Mouse (Mus musculus) CH12.LX (cell line): ENCODE results near the gene Acap3. TPM values are rescaled to one million over a fixed set of nuclear protein-coding genes. Genes with fewer than 3 reads are reported as not detected.

ENCODE experiments used
- DNase-seq: peaks from one replicate; pipeline ENCODE4 v3.0.0-alpha.2; 2013; ENCODE audit errors: extremely low read depth
- H3K27ac ChIP-seq: 2 replicates; pipeline ENCODE4 v1.5.1; 2012; ENCODE audit warnings: low read depth, mild to moderate bottlenecking, control low read depth, moderate library complexity; ENCODE audit not compliant: insufficient read depth
- H3K27me3 ChIP-seq: replicated peaks from 2 replicates; pipeline ENCODE3; 2012; ENCODE audit warnings: inconsistent platforms
- H3K36me3 ChIP-seq, 2 experiments: replicated peaks in 1 of 2; 2 replicates each; pipeline versions ENCODE3 to v1.6.1; 2012; ENCODE audit warnings: inconsistent platforms in 1 of 2, low read length in 1 of 2, mild to moderate bottlenecking in 1 of 2, mixed read lengths in 1 of 2, moderate library complexity in 1 of 2; ENCODE audit not compliant: control insufficient read depth in 1 of 2, insufficient read depth in 1 of 2
- H3K4me1 ChIP-seq, 2 experiments: 2 replicates each; pipeline ENCODE4 v1.6.1; 2012; ENCODE audit warnings: inconsistent platforms in 1 of 2, moderate library complexity in 1 of 2; ENCODE audit not compliant: insufficient read depth in 2 of 2, control insufficient read depth in 1 of 2
- H3K4me2 ChIP-seq: 2 replicates; pipeline ENCODE4 v1.6.1; 2012; ENCODE audit warnings: low read depth, mild to moderate bottlenecking, control low read depth; ENCODE audit not compliant: poor library complexity, insufficient read depth, severe bottlenecking
- H3K4me3 ChIP-seq, 3 experiments: fragments of 150-350 bp in 1 of 3; sonication (generic) in 1 of 3; replicated peaks in 1 of 3; 2 replicates each; pipeline versions ENCODE3 to v1.5.1; 2011 to 2012; ENCODE audit warnings: low read depth in 2 of 3, low read length in 2 of 3, mild to moderate bottlenecking in 2 of 3, moderate library complexity in 2 of 3, control low read depth in 1 of 3, improper control_type of control experiment in 1 of 3, inconsistent platforms in 1 of 3, mixed read lengths in 1 of 3; ENCODE audit not compliant: poor library complexity in 1 of 3
- H3K79me2 ChIP-seq: replicated peaks from 2 replicates; pipeline ENCODE4 v1.6.1; 2012; ENCODE audit warnings: mild to moderate bottlenecking, moderate library complexity; ENCODE audit not compliant: control insufficient read depth, poor library complexity, insufficient read depth, severe bottlenecking; ENCODE audit errors: extremely low read depth
- H3K9ac ChIP-seq: 2 replicates; pipeline ENCODE4 v1.6.1; 2012; ENCODE audit warnings: low read depth, mild to moderate bottlenecking, control low read depth, moderate library complexity; ENCODE audit not compliant: insufficient read depth
- H3K9me3 ChIP-seq: replicated peaks from 2 replicates; pipeline ENCODE3; 2012; ENCODE audit warnings: low read length, inconsistent platforms, mixed read lengths
- BHLHE40 ChIP-seq: IDR thresholded peaks from 2 replicates; pipeline ENCODE4 v1.6.1; 2011; ENCODE audit warnings: mild to moderate bottlenecking, low read depth, low read length, improper control_type of control experiment
- CHD1 ChIP-seq: IDR thresholded peaks from 2 replicates; pipeline ENCODE4 v1.6.1; 2012; ENCODE audit warnings: low read depth, low read length, improper control_type of control experiment, inconsistent platforms
- CHD2 ChIP-seq: IDR thresholded peaks from 2 replicates; pipeline ENCODE4 v1.6.1; 2011; ENCODE audit warnings: low read length, improper control_type of control experiment
- CTCF ChIP-seq, 2 experiments: IDR thresholded peaks in 1 of 2; conservative IDR thresholded peaks in 1 of 2; 2 replicates each; pipeline ENCODE4 v1.5.1; 2011 to 2012; ENCODE audit warnings: low read depth in 2 of 2, low read length in 2 of 2, improper control_type of control experiment in 1 of 2, inconsistent platforms in 1 of 2, mild to moderate bottlenecking in 1 of 2, moderate library complexity in 1 of 2
- E2F4 ChIP-seq: IDR thresholded peaks from 2 replicates; pipeline ENCODE4 v1.6.1; 2011; ENCODE audit warnings: low read depth, low read length, improper control_type of control experiment; ENCODE audit not compliant: insufficient replicate concordance
- ETS1 ChIP-seq: conservative IDR thresholded peaks from 2 replicates; pipeline ENCODE4 v1.6.1; 2012; ENCODE audit warnings: low read depth, mild to moderate bottlenecking, inconsistent platforms, low read length, improper control_type of control experiment, moderate library complexity
- GABPA ChIP-seq: IDR thresholded peaks from 2 replicates; pipeline ENCODE4 v1.6.1; 2012; ENCODE audit warnings: low read depth, low read length, improper control_type of control experiment, inconsistent platforms; ENCODE audit not compliant: insufficient replicate concordance
- JUN ChIP-seq: IDR thresholded peaks from 2 replicates; pipeline ENCODE4 v1.6.1; 2011; ENCODE audit warnings: low read depth, mild to moderate bottlenecking, low read length, improper control_type of control experiment, moderate library complexity; ENCODE audit not compliant: insufficient read depth
- KAT2A ChIP-seq: IDR thresholded peaks from 2 replicates; pipeline ENCODE4 v1.6.1; 2012; ENCODE audit warnings: low read length, improper control_type of control experiment, inconsistent platforms; ENCODE audit not compliant: insufficient replicate concordance
- MEF2A ChIP-seq: IDR thresholded peaks from 2 replicates; pipeline ENCODE4 v1.6.1; 2014; ENCODE audit warnings: low read depth, mild to moderate bottlenecking, inconsistent platforms, low read length, improper control_type of control experiment, borderline replicate concordance
- NELFE ChIP-seq: IDR thresholded peaks from 2 replicates; pipeline ENCODE4 v1.6.1; 2011; ENCODE audit warnings: low read depth, low read length, improper control_type of control experiment
- NRF1 ChIP-seq: IDR thresholded peaks from 2 replicates; pipeline ENCODE4 v1.6.1; 2014; ENCODE audit warnings: low read depth, mild to moderate bottlenecking, inconsistent platforms, low read length, improper control_type of control experiment, moderate library complexity
- POLR2A ChIP-seq: IDR thresholded peaks from 2 replicates; pipeline ENCODE4 v1.6.1; 2011; ENCODE audit warnings: low read depth, mild to moderate bottlenecking, improper control_type of control experiment, low read length
- POLR2AphosphoS2 ChIP-seq: IDR thresholded peaks from 2 replicates; pipeline ENCODE4 v1.6.1; 2011; ENCODE audit warnings: low read depth, low read length, improper control_type of control experiment
- RCOR1 ChIP-seq: conservative IDR thresholded peaks from 2 replicates; pipeline ENCODE4 v1.6.1; 2012; ENCODE audit warnings: low read depth, mild to moderate bottlenecking, inconsistent platforms, low read length, improper control_type of control experiment
- SIN3A ChIP-seq: IDR thresholded peaks from 2 replicates; pipeline ENCODE4 v1.6.1; 2012; ENCODE audit warnings: low read length, improper control_type of control experiment, inconsistent platforms
- SMC3 ChIP-seq: IDR thresholded peaks from 2 replicates; pipeline ENCODE4 v1.6.1; 2011; ENCODE audit warnings: low read depth, low read length, improper control_type of control experiment
- TCF12 ChIP-seq: IDR thresholded peaks from 2 replicates; pipeline ENCODE4 v1.6.1; 2014; ENCODE audit warnings: low read depth, mild to moderate bottlenecking, inconsistent platforms, low read length, improper control_type of control experiment
- UBTF ChIP-seq: IDR thresholded peaks from 2 replicates; pipeline ENCODE4 v1.6.1; 2012; ENCODE audit warnings: low read depth, mild to moderate bottlenecking, inconsistent platforms, low read length, improper control_type of control experiment, moderate library complexity
- USF1 ChIP-seq: IDR thresholded peaks from 2 replicates; pipeline ENCODE4 v1.6.1; 2014; ENCODE audit warnings: low read depth, mild to moderate bottlenecking, inconsistent platforms, low read length, improper control_type of control experiment
- USF2 ChIP-seq: conservative IDR thresholded peaks from 2 replicates; pipeline ENCODE4 v1.6.1; 2011; ENCODE audit warnings: low read depth, low read length, improper control_type of control experiment
- ZC3H11A ChIP-seq: IDR thresholded peaks from 2 replicates; pipeline ENCODE4 v1.6.1; 2012; ENCODE audit warnings: low read depth, mild to moderate bottlenecking, inconsistent platforms, low read length, improper control_type of control experiment
- ZNF384 ChIP-seq: IDR thresholded peaks from 2 replicates; pipeline ENCODE4 v1.6.1; 2012; ENCODE audit warnings: low read depth, low read length, improper control_type of control experiment, inconsistent platforms
- dilution Hi-C: fragments of 300-500 bp; cut with MboI; formaldehyde crosslinking; loops from 2 replicates; pipeline ENCODE4 v1.14.3; 2020; ENCODE audit warnings: low sequenced_read_pairs; ENCODE audit not compliant: extremely low pct_unique_long_range_greater_than_20kb, extremely low pct_ligation_motif_present
- in situ Hi-C: fragments of 300-500 bp; cut with MboI; formaldehyde crosslinking; loops from 3 replicates; pipeline ENCODE4 v1.14.3; 2019; ENCODE audit warnings: low sequenced_read_pairs, low pct_ligation_motif_present, low pct_unique_long_range_greater_than_20kb, mixed read lengths
- polyA plus RNA-seq: library from polyadenylated mRNA; unstranded; fragments of >175 nt; gene quantifications from 2 replicates; pipeline ENCODE4 v1.2.1, GENCODE M21; 2012; ENCODE audit warnings: low read depth; ENCODE audit not compliant: insufficient read length
- total RNA-seq, 2 experiments: library from RNA; depleted of rRNA; stranded (reverse); fragments of 300-350 nt in 1 of 2; fragments of >200 nt in 1 of 2; gene quantifications; 2 replicates each; pipeline ENCODE4 v1.2.3; 2012 to 2014

Gene Acap3
- total and polyA plus RNA-seq, 3 experiments, result 4.2 to 10.7 (median 10.5) TPM

GRCm38 (mm10) chr4:155932031-155932430, 40.4 kb downstream of the Acap3 start:
- dilution Hi-C loops (no loop called here), in situ Hi-C loops (no loop called here)
- H3K4me2 ChIP-seq, result no peak overlapping the region
- no peak for DNase-seq
- TF ChIP-seq SMC3 (no peak), ZC3H11A (no peak), NELFE (no peak), KAT2A (no peak), NRF1 (no peak), SIN3A (no peak), E2F4 (no peak), BHLHE40 (no peak)
- no peak overlapping the region for H3K9ac ChIP-seq
- no peak overlapping the region for H3K4me3 ChIP-seq
- no peaks in the 10 kb centered on the region for H3K36me3 ChIP-seq
- peaks cover 0 to 9% of the 10 kb centered on the region in 2 experiments; a peak in 2 of 4 replicates for H3K4me1 ChIP-seq
- no peaks in the 10 kb centered on the region for H3K79me2 ChIP-seq
- no peak overlapping the region for H3K27ac ChIP-seq
- H3K27me3 ChIP-seq, result peaks cover 22% of the 10 kb centered on the region
- H3K9me3 ChIP-seq, result no peaks in the 10 kb centered on the region

- Histone ChIP-seq H3K36me3 (peaks cover 15 to 26% of the 10 kb centered on the region in 2 experiments), H3K9ac (peak overlapping the region; percentile 79), H3K4me1 (peaks cover 11 to 30% of the 10 kb centered on the region in 2 experiments), H3K79me2 (peaks cover 44% of the 10 kb centered on the region), H3K4me3 (peak overlapping the region; percentile 72 to 96 (median 91)), H3K4me2 (peak overlapping the region; percentile 90), H3K27ac (peak overlapping the region; percentile 7; the same call in 1 of the 2 replicates)
- in situ Hi-C loops (loop anchor here (5.0 to 10.0 kb wide), 2 partner anchors 51 to 108 kb away; partner anchors contain the start of genes Acap3, Aurkaip1, Mxra8 and Pusl1), dilution Hi-C loops (no loop called here)
- no peak for DNase-seq
- TF ChIP-seq POLR2A (no peak), RCOR1 (no peak), POLR2AphosphoS2 (no peak), MEF2A (no peak), USF2 (no peak), CHD1 (no peak), NELFE (no peak), UBTF (no peak), GABPA (no peak), CHD2 (no peak), JUN (no peak), TCF12 (no peak), NRF1 (no peak), ZNF384 (no peak), KAT2A (no peak), SMC3 (no peak), ETS1 (no peak), CTCF (conservative IDR thresholded peaks at IDR 0.05 in 1 of 2, IDR thresholded peaks at IDR 0.05 in 1 of 2; ENCODE audit: low read depth in 2 of 2, low read length in 2 of 2) (no peak), USF1 (no peak)
- TF ChIP-seq, all 38 proteins: peak for 0
- no peaks in the 10 kb centered on the region for H3K27me3 ChIP-seq
- H3K9me3 ChIP-seq, result no peaks in the 10 kb centered on the region
Observed at GRCm38 (mm10) chr4:155943049-155943452, 51.4 kb downstream of the Acap3 start.
